7 mouse cellular contexts compared by ENCODE assay signal in genomic region chr14:34674229-34674791, GRCm38 (mm10). TPM values are rescaled to one million over a fixed set of nuclear protein-coding genes. Genes with fewer than 3 reads are reported as not detected.
DNase-seq lines count a peak whose midpoint lies in the region; ATAC-seq lines count a peak whose summit lies in the region.

No protein-coding gene starts in this region.

- intact Hi-C loops in left cerebral cortex, postnatal 25 days (cut with DNase I): loop anchor here (5.0 kb wide), 3 partner anchors 57 to 367 kb away; no protein-coding TSS in a partner anchor

- no peaks in the 10 kb centered on the region for H3K9me3 ChIP-seq in forebrain, embryonic 14.5 days (replicated peaks; ENCODE audit: control insufficient read depth, low read length)
- no peaks in the 10 kb centered on the region for H3K9me3 ChIP-seq in hindbrain, embryonic 11.5 days (ENCODE audit: control insufficient read depth, low read length)

- peak overlapping the region; percentile 91 for H3K4me2 ChIP-seq in forebrain, embryonic 14.5 days (ENCODE audit: low read length)
- peak overlapping the region; percentile 79 for H3K4me2 ChIP-seq in hindbrain, embryonic 11.5 days (replicated peaks; ENCODE audit: low read depth, low read length)

- WGBS in forebrain, embryonic 14.5 days: under 1% methylated on average over 49 of the region's 52 CpGs
- under 1% methylated on average over 37 of the region's 52 CpGs for WGBS in hindbrain, embryonic 11.5 days

- peak overlapping the region; percentile 95 for H3K9ac ChIP-seq in forebrain, embryonic 14.5 days (ENCODE audit: low read length)
- H3K9ac ChIP-seq in hindbrain, embryonic 11.5 days (ENCODE audit: low read depth, low read length): peak overlapping the region; percentile 97

- ATAC-seq in forebrain, embryonic 14.5 days: no peak
- ATAC-seq in hindbrain, embryonic 11.5 days (ENCODE audit: low FRiP score): no peak
- ATAC-seq in megakaryocyte progenitor cell, adult 5-6 weeks (replicated peaks; ENCODE audit: poor library complexity): peak; percentile 32

- H3K36me3 ChIP-seq in forebrain, embryonic 14.5 days (ENCODE audit: control insufficient read depth, insufficient read depth, low read length): peaks cover 10% of the 10 kb centered on the region
- H3K36me3 ChIP-seq in hindbrain, embryonic 11.5 days (ENCODE audit: control insufficient read depth, insufficient read depth, low read length): no peaks in the 10 kb centered on the region

- peak; percentile 55 for DNase-seq in NIH3T3 (ENCODE audit: low read depth)
- peak; percentile 52 for DNase-seq in c-Kit-positive CD71-positive TER-119-positive erythroid progenitor cells, embryonic 14.5 days (ENCODE audit: low spot score)
- peak; percentile 40 for DNase-seq in forebrain, embryonic 14.5 days (ENCODE audit: low spot score)
- DNase-seq in hindbrain, embryonic 11.5 days (ENCODE audit: low spot score): peak; percentile 63
- peak; percentile 41 to 43 for DNase-seq in left cerebral cortex, postnatal 25 days (ENCODE audit: low spot score in 2 of 2)
- peak; percentile 50 for DNase-seq in spleen, adult 12 weeks (ENCODE audit: low spot score)

- peak overlapping the region; percentile 96 for H3K4me3 ChIP-seq in forebrain, embryonic 14.5 days (ENCODE audit: low read depth, low read length)
- H3K4me3 ChIP-seq in hindbrain, embryonic 11.5 days (ENCODE audit: low read depth, low read length): peak overlapping the region; percentile 99

- H3K4me1 ChIP-seq in forebrain, embryonic 14.5 days (ENCODE audit: control insufficient read depth, insufficient read depth, low read length): peaks cover 8% of the 10 kb centered on the region
- no peaks in the 10 kb centered on the region for H3K4me1 ChIP-seq in hindbrain, embryonic 11.5 days (replicated peaks; ENCODE audit: control insufficient read depth, insufficient read depth, low read length)

- H3K27me3 ChIP-seq in forebrain, embryonic 14.5 days (replicated peaks; ENCODE audit: control insufficient read depth, insufficient read depth, low read length): no peaks in the 10 kb centered on the region
- no peaks in the 10 kb centered on the region for H3K27me3 ChIP-seq in hindbrain, embryonic 11.5 days (ENCODE audit: control insufficient read depth, insufficient read depth, low read length)

- H3K27ac ChIP-seq in forebrain, embryonic 14.5 days (ENCODE audit: low read depth, low read length): peak overlapping the region; percentile 87
- peak overlapping the region; percentile 88 for H3K27ac ChIP-seq in hindbrain, embryonic 11.5 days (ENCODE audit: low read depth, low read length)

RNA-seq across cellular contexts. Expression of gene Wapl, which starts 0.6 kb away (rescaled TPM):
- 20.7 and 21.2 TPM in 2 replicates for polyA plus RNA-seq in forebrain, embryonic 14.5 days (2014; fragmentation: Nextera tagmentation; extraction: Ambion mirVana)
- polyA plus RNA-seq in hindbrain, embryonic 11.5 days (2014; fragmentation: Nextera tagmentation; extraction: Ambion mirVana): 33.2 and 38.7 TPM in 2 replicates
- 10 to 100 TPM; 42.7 to 45.5 TPM for total RNA-seq in left cerebral cortex, postnatal 25 days (2021)
- total RNA-seq in megakaryocyte progenitor cell, adult 5-6 weeks (2015): 87.1 and 89.0 TPM in 2 replicates
- total RNA-seq in megakaryocyte progenitor cell, adult 5-6 weeks (2017): 93.1 and 123 TPM in 2 replicates
